Mouse (Mus musculus) embryo, embryonic 10 days (tissue): ENCODE measurements around the gene March4.

Experiments used
- DNase-seq: peaks from one replicate; pipeline ENCODE4 v3.0.0-alpha.2; 2015; ENCODE audit warnings: low spot score

The March4 gene

DNA sequence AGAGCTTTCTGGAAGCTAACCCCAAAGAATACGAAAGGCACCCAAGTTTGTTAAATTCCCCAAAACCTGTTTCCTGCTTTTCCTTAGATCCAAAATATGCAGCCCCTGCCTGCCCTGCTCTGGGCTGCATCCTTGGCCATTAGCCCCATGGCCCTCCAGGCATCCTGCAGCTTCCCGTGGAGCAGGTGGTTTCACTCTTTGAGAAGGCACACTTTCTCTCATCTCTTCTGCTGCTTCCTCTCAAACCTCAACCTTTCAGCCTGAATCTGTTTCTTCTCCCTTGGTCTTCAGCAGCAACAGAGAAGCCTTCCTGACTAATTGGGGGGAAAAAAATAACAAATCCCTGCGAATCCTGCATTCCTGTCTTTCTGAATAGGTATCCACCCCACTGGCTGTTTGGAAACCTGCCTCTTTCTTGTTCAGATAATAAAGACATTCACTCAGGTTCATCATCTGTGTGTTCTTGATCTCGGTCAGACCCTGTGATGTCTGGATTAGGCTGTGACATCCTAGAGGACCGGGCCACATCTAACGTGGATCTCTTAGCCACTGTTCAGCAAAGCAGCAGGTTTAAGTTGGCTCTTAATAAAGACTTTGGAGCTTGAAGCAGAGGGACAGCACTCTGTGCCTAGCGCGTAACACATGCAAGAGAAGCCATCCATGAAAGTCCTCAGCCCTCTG is 6.1 kb downstream of the March4 start:
- no peak for DNase-seq

DNA sequence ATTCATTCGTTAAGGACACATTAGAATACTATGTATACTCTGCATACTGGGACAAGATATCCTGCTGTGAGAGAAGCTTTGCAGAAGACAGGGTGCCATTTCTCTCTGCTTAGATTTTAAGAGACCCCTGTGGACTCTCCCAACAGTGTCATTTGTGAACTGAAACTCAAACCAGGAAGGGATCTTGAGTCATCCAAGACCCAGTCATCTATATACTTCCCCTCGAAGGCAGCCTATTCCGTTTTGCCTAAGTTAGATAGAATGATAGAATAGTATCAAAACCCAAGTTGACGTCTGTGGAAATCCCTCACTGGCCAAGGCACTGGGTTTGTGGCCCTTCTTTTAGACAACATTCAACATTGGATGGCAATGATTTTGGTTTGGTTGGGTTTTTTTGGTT is 7.5 kb downstream of the March4 start:
- no peak for DNase-seq

DNA sequence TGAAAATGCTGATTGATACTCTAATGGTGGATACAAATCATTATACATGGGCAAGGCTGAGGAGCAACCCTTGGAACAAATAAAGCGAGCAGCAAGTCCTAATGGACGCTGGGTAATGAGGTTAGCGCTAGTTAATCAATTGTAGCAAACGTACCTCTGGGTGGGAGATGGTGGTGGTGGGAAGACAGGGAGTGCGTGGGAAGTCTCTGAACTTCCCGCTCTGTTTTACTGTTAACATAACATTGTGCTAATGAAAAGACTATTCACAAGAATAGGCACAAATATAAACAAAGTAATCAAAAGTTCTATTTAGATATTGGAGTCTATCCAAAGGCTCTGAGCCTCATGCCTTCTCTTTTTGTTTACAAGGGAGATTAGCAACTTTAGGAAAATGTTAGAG is 13.1 kb downstream of the March4 start:
- no peak for DNase-seq

DNA sequence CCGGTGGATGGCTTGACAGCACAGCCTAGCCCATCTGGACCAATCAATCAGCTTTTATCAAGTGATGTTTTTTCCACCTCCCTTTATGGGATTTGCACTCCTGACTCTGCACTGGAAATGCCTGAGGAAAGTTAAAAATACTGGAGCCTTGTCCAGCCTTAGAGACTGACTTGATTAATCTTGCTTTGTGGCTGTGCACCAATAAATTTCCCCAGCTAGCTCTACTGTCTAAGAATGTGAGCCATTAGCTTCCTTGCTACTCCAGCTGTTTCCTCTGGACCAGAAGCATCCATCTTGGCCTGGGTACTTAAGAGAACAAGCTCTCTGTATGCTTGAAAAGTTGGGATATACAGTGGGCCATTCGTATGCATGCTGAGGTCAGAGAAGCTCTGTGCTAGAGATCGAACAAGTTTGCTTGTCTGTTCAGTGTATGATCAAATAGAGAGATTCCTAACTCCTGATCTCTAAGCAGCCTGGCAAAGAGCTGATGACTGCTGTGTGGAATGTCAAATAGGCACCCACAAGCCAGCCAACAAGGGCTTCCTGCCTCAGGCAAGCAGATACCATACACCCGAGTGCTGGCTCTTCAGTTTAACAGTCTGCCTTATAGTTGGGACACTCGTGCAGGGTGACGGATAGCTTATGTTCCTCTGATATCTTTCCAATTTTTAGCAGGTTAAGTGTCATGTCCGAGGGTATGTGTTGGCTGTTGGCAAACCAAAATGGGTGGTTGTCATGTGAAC is 25.8 kb downstream of the March4 start:
- no peak for DNase-seq

DNA sequence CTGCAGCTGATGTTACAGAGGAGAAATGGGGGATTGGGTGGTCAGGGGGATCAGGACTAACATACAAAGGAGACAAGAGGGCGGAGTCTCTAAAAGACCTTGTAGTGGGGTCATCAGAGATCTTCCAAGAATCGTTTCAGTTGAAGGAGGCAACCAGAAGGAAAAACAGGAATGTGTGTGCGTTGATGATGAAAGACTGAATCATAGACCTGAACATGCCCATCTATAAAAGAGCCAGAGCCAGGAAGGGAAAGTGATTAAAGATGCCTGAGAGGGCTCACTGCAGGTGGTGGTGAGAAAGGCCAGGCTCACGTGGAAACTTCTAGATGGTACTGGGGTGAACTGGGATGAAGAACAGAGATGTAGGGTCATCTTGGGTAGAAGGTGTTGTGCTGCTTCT is 27.2 kb downstream of the March4 start:
- no peak for DNase-seq

DNA sequence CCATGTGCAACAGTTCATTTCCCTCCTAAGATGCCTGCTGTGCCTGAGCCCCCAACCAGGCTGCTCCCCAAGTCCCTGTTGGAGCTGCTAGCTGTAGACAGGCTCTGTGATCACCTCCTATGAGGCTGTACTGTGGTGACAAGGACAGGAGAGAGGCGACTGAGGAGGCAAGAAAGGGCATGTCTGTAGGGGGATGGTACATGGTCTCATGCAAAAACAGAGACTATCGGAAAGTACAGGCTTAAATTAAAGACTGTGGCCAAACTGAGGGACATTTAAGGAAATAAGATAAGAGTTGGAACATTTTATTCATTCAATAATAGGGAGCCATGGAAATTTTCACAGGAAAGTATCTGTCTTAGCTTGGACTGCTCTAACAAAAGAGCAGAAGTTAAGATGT is 29.1 kb downstream of the March4 start:
- DNase-seq: no peak

DNA sequence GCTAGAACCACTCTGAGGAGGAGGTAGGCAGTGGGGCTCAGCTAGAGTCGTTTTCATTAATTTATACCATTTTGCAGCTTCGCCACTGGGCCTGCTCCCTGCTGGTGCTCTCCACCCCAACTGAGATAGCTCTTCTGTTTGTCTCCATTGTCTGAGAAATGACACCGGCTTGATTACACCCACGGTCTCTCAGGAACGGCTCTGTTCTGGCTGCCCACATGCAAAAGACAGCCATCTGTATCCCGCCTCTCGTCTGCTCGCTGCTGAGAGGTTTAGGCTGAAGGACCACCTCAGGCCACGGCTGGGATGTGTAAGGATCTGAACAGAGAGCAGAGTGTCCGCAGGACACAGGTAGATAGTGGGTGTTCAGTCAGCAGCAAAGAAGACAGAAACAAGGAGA is 30.5 kb downstream of the March4 start:
- no peak for DNase-seq

DNA sequence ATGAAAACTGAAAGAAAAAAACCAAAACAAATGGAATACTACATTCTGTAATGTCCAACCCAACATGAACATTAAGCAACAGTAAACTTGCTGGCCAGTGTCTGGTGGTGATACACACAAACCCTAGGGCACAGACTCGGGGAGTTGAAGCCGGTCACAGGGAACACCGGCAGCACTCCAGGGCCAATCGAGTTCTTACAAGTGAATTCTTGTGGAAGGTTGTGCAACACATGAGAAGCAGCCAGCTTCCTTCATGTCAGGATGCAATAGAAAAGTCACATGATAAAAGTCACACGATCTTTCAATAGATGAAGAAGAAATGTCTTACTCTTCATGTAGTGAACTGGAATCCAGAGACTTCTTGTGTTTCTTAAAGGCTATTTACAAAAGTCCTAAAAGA is 39.1 kb downstream of the March4 start:
- no peak for DNase-seq

DNA sequence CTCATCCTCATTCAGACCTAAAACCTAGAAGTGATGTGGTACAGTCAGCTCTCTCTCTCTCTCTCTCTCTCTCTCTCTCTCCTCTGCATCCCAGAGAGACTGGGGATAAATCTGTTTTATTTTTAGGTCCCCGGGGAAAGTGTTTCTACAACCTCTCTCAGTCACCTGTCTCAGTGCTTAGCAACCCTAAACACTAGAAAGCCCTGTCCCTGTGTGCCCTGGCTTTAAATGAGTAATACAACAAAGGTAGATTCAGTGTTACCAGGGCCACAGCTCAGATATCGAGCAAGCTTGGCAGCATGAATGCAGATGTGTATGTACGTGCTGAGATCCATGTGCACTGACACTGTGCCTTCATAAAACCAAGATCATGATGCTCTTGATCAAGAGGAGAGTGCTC is 43.3 kb downstream of the March4 start:
- DNase-seq: no peak

DNA sequence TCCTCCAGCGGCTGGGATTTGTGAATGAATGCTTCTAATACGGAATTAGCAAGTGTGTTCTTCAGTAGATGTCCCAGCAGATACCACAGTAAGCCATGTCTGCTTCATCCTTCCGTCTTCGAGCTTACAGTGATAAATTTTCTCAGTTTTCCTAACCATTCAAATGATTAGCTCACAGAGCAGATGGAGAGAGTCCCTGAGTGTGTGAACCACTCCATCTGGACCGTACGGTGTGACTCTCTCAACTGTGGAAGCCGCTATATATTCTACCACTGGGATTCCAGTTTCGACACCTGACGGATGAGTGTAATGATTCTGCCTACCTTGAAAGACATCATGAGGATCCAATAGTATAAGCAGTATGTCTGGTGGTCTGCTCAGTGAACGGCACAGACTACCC is 44.1 kb downstream of the March4 start:
- no peak for DNase-seq

DNA sequence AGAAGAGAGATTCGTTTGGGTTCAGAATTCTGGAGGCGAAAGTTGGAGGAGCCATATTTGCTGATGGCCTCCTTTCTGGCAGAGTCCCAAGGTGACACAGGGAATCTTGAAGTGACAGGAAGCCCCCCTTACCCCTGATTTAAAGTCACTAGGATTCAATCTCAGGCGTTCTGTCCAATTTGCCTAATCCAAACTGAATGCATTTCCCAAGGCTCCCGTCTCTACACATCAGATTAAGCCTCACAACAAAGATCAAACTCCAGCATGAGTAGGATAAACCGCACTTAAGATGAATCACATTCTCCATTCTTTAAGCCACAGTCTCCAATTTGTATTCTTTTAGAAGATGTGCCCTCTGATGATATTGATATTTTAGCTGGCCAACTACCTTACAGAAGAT is 45.4 kb downstream of the March4 start:
- no peak for DNase-seq

DNA sequence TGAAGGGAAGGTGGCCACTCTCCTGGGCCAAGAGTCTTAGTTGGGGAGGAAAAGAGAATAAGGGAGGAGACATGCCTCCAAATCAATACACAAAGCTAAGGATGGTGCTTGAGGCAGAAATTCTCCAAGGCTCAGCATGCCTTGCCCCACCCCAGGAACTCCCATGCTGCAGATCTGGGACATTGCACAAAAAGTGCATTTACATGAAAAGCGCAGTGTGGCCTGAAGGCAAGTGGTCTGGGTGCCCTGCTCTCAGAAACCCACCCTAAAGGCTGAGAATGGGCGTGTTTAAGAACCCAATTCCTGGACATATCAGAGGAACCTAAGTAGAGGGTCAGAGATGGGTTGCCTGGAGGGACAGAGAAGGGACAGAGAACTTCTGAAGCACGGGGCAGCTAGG is 45.9 kb downstream of the March4 start:
- no peak for DNase-seq

DNA sequence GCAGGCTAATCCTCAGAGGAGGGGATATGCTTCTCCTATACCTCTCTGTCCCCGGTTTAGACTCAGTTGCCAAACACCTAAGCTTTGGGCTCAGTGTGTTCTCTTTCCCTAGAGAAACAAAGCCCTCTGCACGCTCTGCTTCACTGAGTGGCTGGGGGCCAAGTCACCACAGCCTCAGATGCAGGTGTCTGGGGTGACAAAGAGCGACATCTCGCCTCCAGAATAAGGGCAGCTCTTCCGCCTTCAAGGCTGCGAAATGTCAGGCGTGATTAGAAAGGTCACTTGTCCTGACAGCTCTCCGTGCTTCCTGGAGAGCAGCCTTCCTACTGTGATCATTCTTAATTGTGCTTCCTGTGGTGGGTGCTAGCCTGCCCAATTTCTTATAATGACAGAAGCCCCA is 46.5 kb downstream of the March4 start:
- peak; percentile 38 for DNase-seq

DNA sequence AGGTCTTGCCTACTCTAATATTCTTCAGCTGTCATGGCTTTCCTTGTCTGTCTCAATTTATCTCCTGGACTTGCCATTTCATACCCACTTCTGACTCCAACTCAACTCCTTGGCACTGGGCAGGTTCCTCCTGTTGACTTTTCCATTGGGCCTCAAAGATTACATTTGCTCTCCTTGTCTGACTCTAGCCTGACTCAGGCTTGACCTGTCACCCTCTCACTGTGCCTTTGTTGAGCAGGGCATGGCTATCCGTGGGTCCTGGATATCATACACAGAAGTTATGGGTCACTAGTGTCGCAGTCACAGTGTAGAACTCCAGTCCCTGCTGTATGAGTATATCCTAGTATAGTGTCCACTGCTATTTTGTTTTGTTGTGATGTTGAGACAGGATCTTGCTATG is 60.1 kb downstream of the March4 start:
- no peak for DNase-seq

DNA sequence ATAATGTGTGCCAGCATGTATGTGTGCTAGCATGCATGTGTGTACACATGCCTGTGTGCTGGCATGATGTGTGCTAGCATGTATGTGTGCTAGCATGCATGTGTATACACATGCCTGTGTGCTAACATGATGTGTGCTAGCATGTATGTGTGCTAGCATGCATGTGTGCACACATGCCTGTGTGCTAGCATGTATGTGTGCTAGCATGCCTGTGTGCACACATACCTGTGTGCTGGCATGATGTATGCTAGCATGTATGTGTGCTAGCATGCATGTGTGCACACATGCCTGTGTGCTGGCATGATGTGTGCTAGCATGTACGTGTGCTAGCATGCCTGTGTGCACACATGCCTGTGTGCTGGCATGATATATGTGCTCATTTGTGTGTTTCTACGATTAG is 67.7 kb downstream of the March4 start:
- no peak for DNase-seq

DNA sequence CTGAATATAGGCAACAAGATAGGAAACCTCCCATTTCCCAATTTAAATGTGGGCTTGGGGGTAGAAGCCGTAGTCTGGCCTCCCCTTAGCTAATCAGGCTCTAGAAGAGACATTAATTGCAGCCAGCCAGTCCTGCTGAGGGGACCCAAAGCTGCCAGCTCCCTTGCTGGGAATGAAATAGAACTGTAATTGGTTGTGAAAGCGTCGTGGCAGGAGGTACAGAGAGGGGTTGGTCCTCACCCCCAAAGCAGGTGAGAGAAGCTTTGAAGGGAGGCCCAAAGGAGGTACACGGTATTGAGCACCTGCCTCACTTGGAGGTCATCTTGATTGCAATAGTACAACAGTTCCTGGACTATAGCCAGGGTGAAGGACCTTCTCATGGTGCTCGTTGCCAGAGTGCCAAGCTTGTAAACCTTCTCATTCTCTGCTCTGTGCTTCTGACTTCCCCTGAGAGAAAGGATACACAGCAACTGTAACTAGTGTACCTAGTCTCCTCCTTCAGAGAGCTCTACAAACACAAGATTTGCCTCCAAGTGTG is 68.2 kb downstream of the March4 start:
- no peak for DNase-seq

DNA sequence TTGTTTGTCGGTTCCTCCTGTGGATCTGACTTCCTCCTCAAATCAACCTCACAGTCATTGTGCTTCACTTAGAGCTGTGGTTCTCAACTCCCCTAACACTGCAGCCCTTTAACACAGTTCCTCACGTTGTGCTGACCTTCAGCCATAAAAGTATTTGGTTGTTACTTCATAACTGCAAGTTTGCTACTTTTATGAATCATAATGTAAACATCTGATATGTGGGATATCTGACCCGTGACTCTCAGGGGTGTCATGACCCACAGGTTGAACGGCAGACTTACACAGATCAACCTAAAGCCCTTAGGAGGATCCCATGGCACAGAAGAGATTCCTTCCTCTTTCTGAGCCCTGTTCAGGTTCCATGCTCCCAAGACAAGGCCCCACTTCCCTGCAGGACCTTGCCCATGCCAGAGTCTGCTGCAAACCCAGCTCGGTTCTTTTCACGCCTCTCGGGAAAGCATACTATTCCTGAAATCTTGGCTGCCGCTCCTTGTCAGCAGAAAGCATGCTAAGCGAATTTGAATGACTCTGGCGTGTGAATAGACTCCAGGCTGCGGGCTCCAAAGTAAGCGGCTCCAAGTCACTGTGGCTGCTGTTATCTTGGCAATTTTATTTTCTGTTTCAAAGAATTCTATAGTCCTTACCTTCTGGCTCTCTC is 71.7 kb downstream of the March4 start:
- DNase-seq: no peak

DNA sequence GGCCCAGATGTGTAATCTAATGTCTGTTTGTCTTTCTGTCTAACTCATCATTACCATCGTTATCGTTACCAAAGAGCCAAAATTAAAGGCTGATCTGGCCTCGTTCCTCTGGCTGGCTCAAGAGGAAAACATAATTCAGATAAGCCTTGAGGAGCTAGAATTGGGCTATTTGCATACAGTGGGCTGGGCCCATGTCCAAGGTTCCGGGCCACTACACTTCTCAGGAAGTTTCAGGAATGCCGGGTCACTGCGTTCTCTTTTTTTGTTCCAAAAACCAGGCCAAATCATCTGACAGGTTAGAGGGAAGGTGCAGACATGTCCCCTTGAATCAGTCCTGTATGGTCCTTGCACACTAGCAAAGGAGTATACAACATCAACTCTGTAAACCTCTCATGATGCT is 74.2 kb downstream of the March4 start:
- no peak for DNase-seq

DNA sequence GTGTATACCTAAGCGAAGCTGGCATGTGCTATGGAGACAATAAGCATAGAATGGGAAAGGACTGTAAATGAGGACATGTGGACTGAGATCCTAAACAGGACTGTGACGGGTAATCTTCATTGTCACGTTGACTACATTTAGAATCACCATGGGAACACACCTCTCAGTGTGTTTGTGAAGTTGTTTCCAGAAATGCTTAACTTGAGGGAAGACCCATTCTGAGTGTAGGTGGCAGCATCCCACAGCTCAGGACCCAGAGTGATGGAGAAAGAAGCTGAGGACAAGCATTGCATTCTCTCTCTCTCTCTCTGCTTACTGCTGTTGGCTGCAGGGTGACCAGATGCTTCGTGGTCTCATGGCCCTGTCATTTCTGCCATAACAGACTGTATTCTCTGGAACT is 79.1 kb downstream of the March4 start:
- no peak for DNase-seq

DNA sequence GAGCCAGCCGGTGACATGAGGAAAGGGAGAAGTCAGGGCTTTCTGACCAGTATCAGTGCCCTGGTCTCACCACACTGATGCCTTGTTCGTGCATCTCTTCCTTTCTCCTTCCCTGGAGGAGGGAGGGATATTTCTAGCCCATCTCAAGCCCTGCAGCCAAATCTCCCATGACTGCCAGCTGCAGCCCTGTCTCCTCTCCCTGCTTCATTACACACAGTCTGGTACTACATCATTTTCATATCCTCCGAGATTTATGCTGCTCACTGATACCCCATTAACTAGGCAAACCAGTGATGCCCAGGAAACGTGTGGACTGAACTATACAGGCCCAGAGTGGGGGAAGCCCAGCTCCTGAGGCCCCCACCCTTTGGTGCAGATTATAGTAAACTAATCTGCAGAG is 80.8 kb downstream of the March4 start:
- no peak for DNase-seq

DNA sequence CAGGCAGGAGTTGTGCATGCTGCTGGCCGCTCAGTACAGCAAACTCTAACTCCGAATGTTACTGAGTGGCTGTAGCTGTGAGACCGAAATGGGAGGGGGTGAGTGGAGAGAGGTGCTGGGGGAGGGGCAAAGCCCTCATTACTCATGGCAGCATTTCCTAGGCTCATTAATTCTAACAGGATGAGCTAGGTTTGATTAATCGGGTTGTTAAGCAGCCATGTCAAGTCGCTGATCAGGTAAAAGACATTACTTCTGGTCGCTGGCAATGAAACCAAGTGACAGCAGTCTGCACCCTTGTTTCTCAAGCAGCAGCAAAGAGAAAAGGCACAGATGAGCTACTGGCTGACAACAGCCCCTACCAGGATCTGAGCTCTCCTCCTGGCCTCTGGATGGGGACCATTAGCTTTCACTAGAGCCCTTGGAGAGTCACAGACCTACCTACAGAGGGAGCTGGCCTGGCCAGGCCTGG is 82.0 kb downstream of the March4 start:
- DNase-seq: no peak

DNA sequence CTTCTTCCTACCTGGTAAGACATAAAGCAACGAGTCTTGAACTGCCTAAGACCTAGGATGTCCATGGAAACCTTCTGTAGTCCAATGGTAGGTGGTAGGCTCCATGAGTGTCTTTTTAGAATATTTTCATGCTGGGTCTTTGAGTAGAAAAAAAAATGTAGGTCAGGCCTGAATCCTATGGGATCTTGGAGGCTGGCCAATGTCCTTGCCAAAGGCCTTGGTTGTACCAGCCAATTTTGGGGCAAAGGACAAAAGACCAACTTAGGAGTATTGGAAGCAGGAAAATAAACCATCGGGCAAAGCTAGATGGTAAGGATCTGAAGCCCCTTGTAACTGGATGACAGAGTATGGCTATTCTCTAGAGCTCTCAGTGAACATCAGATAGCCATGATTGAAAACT is 83.9 kb downstream of the March4 start:
- DNase-seq: no peak

DNA sequence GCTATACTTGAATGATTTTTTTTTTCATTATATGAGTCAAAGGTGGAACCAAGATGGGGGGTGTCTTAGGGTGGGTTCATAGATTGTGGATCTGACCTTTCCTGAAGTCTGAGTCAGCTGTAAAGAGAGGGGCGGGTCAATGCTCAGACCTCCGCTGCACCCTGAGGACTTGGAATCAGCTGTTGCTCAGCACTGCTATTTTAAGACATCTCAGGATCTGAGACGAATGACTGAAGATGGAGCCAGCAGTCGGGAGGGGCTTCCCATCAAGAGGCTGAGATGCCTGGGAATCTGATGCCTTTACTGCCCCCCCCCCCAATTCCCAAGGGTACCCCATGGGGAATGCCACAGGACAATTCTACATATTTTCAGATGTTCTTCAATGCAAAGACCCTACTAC is 85.9 kb downstream of the March4 start:
- DNase-seq: no peak
